Mouse (Mus musculus) myocyte (in vitro differentiated cells): ENCODE measurements around the gene Zyg11b.

Experiments used
- MYOD1 ChIP-seq, 3 experiments: IDR thresholded peaks; one replicate each; pipeline ENCODE4 v1.6.1; 2011; ENCODE audit warnings: control low read depth in 2 of 3, low read depth in 2 of 3, mild to moderate bottlenecking in 2 of 3, moderate library complexity in 1 of 3; ENCODE audit not compliant: insufficient read length in 2 of 3, control insufficient read depth in 1 of 3
- POLR2A ChIP-seq: IDR thresholded peaks from one replicate; pipeline ENCODE4 v1.6.1; 2011; ENCODE audit warnings: low read depth, mild to moderate bottlenecking, control low read depth, moderate library complexity; ENCODE audit not compliant: insufficient read length
- REST ChIP-seq: IDR thresholded peaks from one replicate; pipeline ENCODE4 v1.6.1; 2011; ENCODE audit warnings: mild to moderate bottlenecking, control low read depth, moderate library complexity; ENCODE audit not compliant: insufficient read depth, insufficient read length

DNA sequence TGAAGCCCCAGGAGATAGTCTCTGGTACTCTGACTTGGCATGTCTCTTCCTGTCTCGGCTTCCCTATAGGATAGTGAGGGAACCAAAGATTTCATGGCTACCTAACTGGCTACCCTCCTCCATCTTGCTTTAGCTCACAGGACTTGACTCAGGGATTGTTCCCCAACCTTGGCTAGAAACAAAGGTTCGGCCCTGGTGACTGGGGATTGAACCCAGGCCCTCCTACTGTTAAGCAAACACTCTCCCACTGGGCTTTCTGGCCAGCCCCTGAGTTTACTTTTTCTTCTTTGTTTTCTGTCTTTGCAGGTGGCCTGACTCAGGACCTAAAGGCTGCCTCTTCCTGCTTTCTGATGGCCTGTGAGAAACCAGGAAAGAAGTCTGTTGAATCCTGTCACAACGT lies 36.9 kb upstream of the Zyg11b start:
- TF ChIP-seq MYOD1 (IDR thresholded peaks at IDR 0.05; ENCODE audit: control insufficient read depth in 1 of 3, insufficient read length in 2 of 3, low read depth in 2 of 3) (no peak), POLR2A (no peak), REST (no peak)
